Mouse (Mus musculus) midbrain, embryonic 16.5 days (tissue): ENCODE data around the gene Pcdh7. TPM values are rescaled to one million over a fixed set of nuclear protein-coding genes. Genes with fewer than 3 reads are reported as not detected.

ENCODE experiments used
- ATAC-seq: fragments of 200-750 bp; cut with Nextera tagmentation; 2 replicates; pipeline ENCODE4 v1.8.0; 2017; ENCODE audit warnings: moderate TSS enrichment
- H3K27ac ChIP-seq: fragments of 300-500 bp; sonication (generic); 2 replicates; pipeline ENCODE4 v1.5.1; 2014; ENCODE audit warnings: mild to moderate bottlenecking, low read length, mixed read lengths
- H3K27me3 ChIP-seq: fragments of 300-500 bp; sonication (generic); 2 replicates; pipeline ENCODE4 v1.6.1; 2014; ENCODE audit warnings: low read depth, low read length, mixed read lengths; ENCODE audit not compliant: control insufficient read depth, insufficient read depth
- H3K36me3 ChIP-seq: fragments of 300-500 bp; sonication (generic); 2 replicates; pipeline ENCODE4 v1.6.1; 2014; ENCODE audit warnings: mild to moderate bottlenecking, low read length, moderate library complexity, mixed read lengths; ENCODE audit not compliant: control insufficient read depth, insufficient read depth
- H3K4me1 ChIP-seq: fragments of 300-500 bp; sonication (generic); 2 replicates; pipeline ENCODE4 v1.6.1; 2014; ENCODE audit warnings: mild to moderate bottlenecking, low read length, mixed read lengths; ENCODE audit not compliant: control insufficient read depth, insufficient read depth
- H3K4me2 ChIP-seq: fragments of 300-500 bp; sonication (generic); 2 replicates; pipeline ENCODE4 v1.6.1; 2014; ENCODE audit warnings: mild to moderate bottlenecking, low read length, mixed read lengths
- H3K4me3 ChIP-seq: fragments of 300-500 bp; sonication (generic); 2 replicates; pipeline ENCODE4 v1.5.1; 2014; ENCODE audit warnings: low read depth, mild to moderate bottlenecking, low read length, moderate library complexity, mixed read lengths
- H3K9ac ChIP-seq: fragments of 300-500 bp; sonication (generic); 2 replicates; pipeline ENCODE4 v1.6.1; 2014; ENCODE audit warnings: low read depth, low read length, mixed read lengths
- H3K9me3 ChIP-seq: fragments of 300-500 bp; sonication (generic); replicated peaks from 2 replicates; pipeline ENCODE4 v1.6.1; 2014; ENCODE audit warnings: mild to moderate bottlenecking, low read length, mixed read lengths; ENCODE audit not compliant: control insufficient read depth, poor library complexity, severe bottlenecking
- WGBS: fragments of 180-500 bp; shearing (Covaris S2); extraction: QIAGEN DNeasy Blood & Tissue Kit; methylation state at CpG from one replicate; pipeline ENCODE4 v1.1.7; 2014; 5-methylcytosine and 5-hydroxymethylcytosine counted together
- polyA plus RNA-seq: library from polyadenylated mRNA; unstranded; fragments of >200 nt; fragmentation: Nextera tagmentation; extraction: Ambion mirVana; gene quantifications from 2 replicates; pipeline ENCODE4 v1.2.1, GENCODE M21; 2015

The Pcdh7 gene
- polyA plus RNA-seq, 1 experiment from 2014 or later: 23.5 TPM

DNA sequence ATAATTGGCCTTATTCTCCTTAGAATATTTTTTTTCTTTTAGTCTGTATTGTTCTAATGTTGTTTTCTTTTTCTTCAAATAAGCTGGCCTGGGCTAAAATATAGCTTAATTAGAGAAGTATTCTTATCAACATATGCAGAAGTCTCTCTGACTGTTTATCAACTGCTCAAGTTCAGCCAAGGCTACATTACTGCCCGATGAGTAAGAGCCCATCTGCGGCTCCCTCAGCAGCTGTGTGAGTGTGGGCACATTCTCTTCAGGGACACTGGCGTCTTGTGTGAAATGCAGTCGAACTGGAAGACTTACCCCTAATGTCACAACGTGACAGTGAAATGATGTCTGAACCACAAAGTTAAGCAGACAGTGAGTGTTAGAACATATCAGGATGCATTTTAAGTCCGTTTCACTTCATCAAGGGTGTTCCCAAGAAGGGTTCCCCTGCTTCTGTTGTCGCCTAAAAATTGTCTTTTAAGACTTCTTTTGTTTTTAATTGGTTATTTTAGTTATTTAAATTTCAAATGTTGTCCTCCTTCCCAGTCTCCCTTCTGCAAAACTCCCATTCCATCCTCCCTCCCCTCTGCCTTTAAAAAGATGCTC is 181.3 kb downstream of the Pcdh7 start:
- Histone ChIP-seq H3K9ac (no peak overlapping the region), H3K4me1 (no peaks in the 10 kb centered on the region), H3K9me3 (no peaks in the 10 kb centered on the region), H3K27me3 (no peaks in the 10 kb centered on the region), H3K4me2 (no peak overlapping the region), H3K4me3 (no peak overlapping the region), H3K27ac (no peak overlapping the region), H3K36me3 (no peaks in the 10 kb centered on the region)
- ATAC-seq: no peak
- WGBS: 79% methylated on average over 7 of the region's 7 CpGs

DNA sequence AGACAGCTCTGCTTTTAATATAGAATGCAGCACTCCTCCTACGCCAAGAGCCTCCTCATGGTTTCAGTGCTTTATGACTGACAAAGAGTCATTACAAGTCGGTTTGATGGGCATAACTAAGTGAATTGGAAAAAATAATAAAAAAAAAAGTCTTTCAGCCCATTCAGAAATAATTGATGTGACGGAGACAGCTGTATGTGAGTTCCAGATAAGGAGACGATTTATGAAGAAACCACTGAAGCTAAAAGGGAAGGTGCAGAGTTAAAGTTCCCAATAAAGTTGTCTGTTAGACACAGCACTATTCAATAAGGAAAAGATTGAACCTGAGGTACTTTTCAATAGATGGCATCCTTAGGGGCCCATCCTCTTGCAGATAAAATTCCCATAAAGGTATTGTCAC is 189.5 kb downstream of the Pcdh7 start:
- no peaks in the 10 kb centered on the region for H3K4me1 ChIP-seq
- no peaks in the 10 kb centered on the region for H3K9me3 ChIP-seq
- H3K27ac ChIP-seq: no peak overlapping the region
- H3K9ac ChIP-seq: no peak overlapping the region
- H3K36me3 ChIP-seq: no peaks in the 10 kb centered on the region
- H3K4me3 ChIP-seq: no peak overlapping the region
- WGBS: 70% methylated on average over 4 of the region's 4 CpGs
- no peaks in the 10 kb centered on the region for H3K27me3 ChIP-seq
- no peak for ATAC-seq
- no peak overlapping the region for H3K4me2 ChIP-seq

DNA sequence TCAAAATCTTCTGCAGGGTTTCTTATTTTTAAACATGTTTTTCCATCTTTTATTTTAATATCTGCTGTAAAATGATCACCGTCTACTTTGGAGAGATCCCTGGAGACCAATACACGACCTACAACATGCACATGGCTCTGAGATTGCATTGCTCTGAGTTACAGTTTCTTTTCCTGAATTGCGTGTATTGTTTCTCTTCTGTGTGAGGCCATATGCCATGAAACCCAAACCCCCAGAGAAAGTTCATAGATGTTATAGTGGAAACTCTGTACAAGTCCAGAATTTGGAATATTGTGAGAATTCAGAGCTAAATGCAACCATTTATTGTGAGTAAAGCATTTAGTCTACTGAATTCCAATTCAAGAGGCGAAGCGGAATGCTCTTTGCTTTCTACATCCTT is 203.4 kb downstream of the Pcdh7 start:
- 86% methylated on average over 5 of the region's 5 CpGs for WGBS
- H3K4me3 ChIP-seq: no peak overlapping the region

GRCm38 (mm10) chr5:57931331-57931730 is 213.6 kb downstream of the Pcdh7 start:
- no peak overlapping the region for H3K4me3 ChIP-seq
- no peaks in the 10 kb centered on the region for H3K36me3 ChIP-seq
- H3K27ac ChIP-seq: no peak overlapping the region
- H3K27me3 ChIP-seq: no peaks in the 10 kb centered on the region
- no peak overlapping the region for H3K4me2 ChIP-seq
- no peaks in the 10 kb centered on the region for H3K9me3 ChIP-seq
- ATAC-seq: no peak
- 83% methylated on average over 5 of the region's 5 CpGs for WGBS
- no peak overlapping the region for H3K9ac ChIP-seq
- H3K4me1 ChIP-seq: no peaks in the 10 kb centered on the region

More for the DNA sequence above, 203.4 kb downstream of the Pcdh7 start:
- Histone ChIP-seq H3K27ac (no peak overlapping the region), H3K4me1 (no peaks in the 10 kb centered on the region), H3K9ac (no peak overlapping the region), H3K36me3 (no peaks in the 10 kb centered on the region), H3K27me3 (no peaks in the 10 kb centered on the region), H3K9me3 (no peaks in the 10 kb centered on the region), H3K4me2 (no peak overlapping the region)
- ATAC-seq: no peak

GRCm38 (mm10) chr5:57931738-57932137 is 214.0 kb downstream of the Pcdh7 start:
- Histone ChIP-seq H3K27me3 (no peaks in the 10 kb centered on the region), H3K4me2 (no peak overlapping the region), H3K9ac (no peak overlapping the region), H3K4me1 (no peaks in the 10 kb centered on the region), H3K27ac (no peak overlapping the region), H3K36me3 (no peaks in the 10 kb centered on the region), H3K9me3 (no peaks in the 10 kb centered on the region), H3K4me3 (no peak overlapping the region)
- no peak for ATAC-seq
- WGBS: 92% methylated on average over 5 of the region's 5 CpGs

GRCm38 (mm10) chr5:57934666-57935065 is 216.9 kb downstream of the Pcdh7 start:
- ATAC-seq: no peak
- WGBS: 90% methylated on average over 2 of the region's 2 CpGs

GRCm38 (mm10) chr5:57940457-57940856 is 222.7 kb downstream of the Pcdh7 start:
- H3K4me3 ChIP-seq: no peak overlapping the region
- H3K9me3 ChIP-seq: no peaks in the 10 kb centered on the region
- H3K27me3 ChIP-seq: no peaks in the 10 kb centered on the region
- no peaks in the 10 kb centered on the region for H3K4me1 ChIP-seq
- peaks cover 3% of the 10 kb centered on the region; the same call in 1 of the 2 replicates for H3K36me3 ChIP-seq
- no peak for ATAC-seq
- no peak overlapping the region for H3K27ac ChIP-seq
- WGBS: 74% methylated on average over 3 of the region's 3 CpGs
- H3K4me2 ChIP-seq: no peak overlapping the region
- H3K9ac ChIP-seq: no peak overlapping the region

More at GRCm38 (mm10) chr5:57934666-57935065, 216.9 kb downstream of the Pcdh7 start:
- H3K4me2 ChIP-seq: no peak overlapping the region
- H3K4me3 ChIP-seq: no peak overlapping the region
- H3K9ac ChIP-seq: no peak overlapping the region
- no peaks in the 10 kb centered on the region for H3K9me3 ChIP-seq
- no peaks in the 10 kb centered on the region for H3K36me3 ChIP-seq
- H3K27ac ChIP-seq: no peak overlapping the region
- no peaks in the 10 kb centered on the region for H3K4me1 ChIP-seq
- no peaks in the 10 kb centered on the region for H3K27me3 ChIP-seq

GRCm38 (mm10) chr5:57943176-57943575 is 225.4 kb downstream of the Pcdh7 start:
- no peak overlapping the region for H3K9ac ChIP-seq
- 85% methylated on average over 2 of the region's 2 CpGs for WGBS
- H3K4me2 ChIP-seq: no peak overlapping the region
- H3K36me3 ChIP-seq: peaks cover 3% of the 10 kb centered on the region; the same call in 1 of the 2 replicates
- no peaks in the 10 kb centered on the region for H3K9me3 ChIP-seq
- H3K4me3 ChIP-seq: no peak overlapping the region
- H3K4me1 ChIP-seq: no peaks in the 10 kb centered on the region
- ATAC-seq: no peak
- no peak overlapping the region for H3K27ac ChIP-seq
- no peaks in the 10 kb centered on the region for H3K27me3 ChIP-seq

- H3K9me3 ChIP-seq: no peaks in the 10 kb centered on the region
- H3K9ac ChIP-seq: no peak overlapping the region
- peaks cover 3% of the 10 kb centered on the region; the same call in 1 of the 2 replicates for H3K36me3 ChIP-seq
- no peaks in the 10 kb centered on the region for H3K27me3 ChIP-seq
- no peak overlapping the region for H3K4me3 ChIP-seq
- 83% methylated on average over 2 of the region's 2 CpGs for WGBS
- H3K4me2 ChIP-seq: no peak overlapping the region
- no peaks in the 10 kb centered on the region for H3K4me1 ChIP-seq
- no peak overlapping the region for H3K27ac ChIP-seq
- ATAC-seq: no peak
Observed at GRCm38 (mm10) chr5:57943611-57944010, 225.8 kb downstream of the Pcdh7 start.
